ENCODE assay signal across 20 mouse cellular contexts in the genomic region with DNA sequence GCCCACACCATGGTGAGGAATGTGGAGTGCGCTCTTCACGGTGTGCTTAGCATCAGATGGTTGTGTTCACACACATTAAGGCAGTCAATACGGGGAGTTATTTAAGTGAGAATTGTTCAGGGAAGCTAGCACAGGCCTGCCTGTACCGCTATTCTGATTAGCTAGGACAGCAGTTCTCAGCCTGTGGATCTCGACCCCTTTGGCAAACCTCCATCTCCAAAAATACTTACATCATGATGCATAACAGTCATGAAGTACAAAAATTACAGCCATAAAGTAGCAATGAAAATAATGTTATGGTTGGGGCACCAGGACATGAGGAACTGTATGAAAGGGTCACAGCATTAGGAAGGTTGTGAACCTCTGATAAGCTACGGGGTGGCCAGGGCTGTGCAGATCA. TPM values are rescaled to one million over a fixed set of nuclear protein-coding genes. Genes with fewer than 3 reads are reported as not detected.
DNase-seq lines count a peak whose midpoint lies in the region; ATAC-seq and TF ChIP-seq lines count a peak whose summit lies in the region.
"Had no signal": no experiment of that assay in that cellular context is flagged by ENCODE, and none has a peak within 500 bp of the region (broad histone marks: within the 10 kb centered on the region; RNA-seq: fewer than 3 reads in every experiment).

No protein-coding gene starts in this region.

- H3K27me3 ChIP-seq in embryonic facial prominence, embryonic 14.5 days (replicated peaks; ENCODE audit: control insufficient read depth, insufficient read depth, low read length), result no peaks in the 10 kb centered on the region
- no peaks in the 10 kb centered on the region for H3K27me3 ChIP-seq in embryonic facial prominence, embryonic 10.5 days (replicated peaks; ENCODE audit: low read depth, poor library complexity, severe bottlenecking)
- H3K27me3 ChIP-seq in heart, embryonic 16.5 days (ENCODE audit: control insufficient read depth, insufficient read depth, low read length), result no peaks in the 10 kb centered on the region
- no peaks in the 10 kb centered on the region for H3K27me3 ChIP-seq in lung, embryonic 15.5 days
- H3K27me3 ChIP-seq: forebrain, embryonic 13.5 days; hindbrain, embryonic 15.5 days; Patski had no signal

- no peak overlapping the region for H3K9ac ChIP-seq in embryonic facial prominence, embryonic 14.5 days (ENCODE audit: low read depth, low read length)
- H3K9ac ChIP-seq in heart, embryonic 16.5 days (ENCODE audit: low read length), result no peak overlapping the region
- no peak overlapping the region for H3K9ac ChIP-seq in lung, embryonic 15.5 days
- H3K9ac ChIP-seq: embryonic facial prominence, embryonic 13.5 days; forebrain, embryonic 13.5 days; forebrain, postnatal 0 days; hindbrain, embryonic 15.5 days had no signal

- no peaks in the 10 kb centered on the region for H3K4me1 ChIP-seq in embryonic facial prominence, embryonic 14.5 days (ENCODE audit: control insufficient read depth, insufficient read depth, low read length)
- H3K4me1 ChIP-seq in embryonic facial prominence, embryonic 10.5 days, result no peaks in the 10 kb centered on the region
- H3K4me1 ChIP-seq in heart, embryonic 16.5 days (ENCODE audit: control insufficient read depth, insufficient read depth, low read length), result peaks cover 18% of the 10 kb centered on the region
- H3K4me1 ChIP-seq in lung, embryonic 15.5 days, result peaks cover 7% of the 10 kb centered on the region; the same call in 1 of the 2 replicates
- no peaks in the 10 kb centered on the region for H3K4me1 ChIP-seq in lung, adult 2 months (ENCODE audit: control insufficient read depth, insufficient read depth, low read length)
- H3K4me1 ChIP-seq: forebrain, embryonic 13.5 days; hindbrain, embryonic 15.5 days had no signal

- H3K4me2 ChIP-seq in embryonic facial prominence, embryonic 14.5 days (ENCODE audit: low read depth, low read length), result no peak overlapping the region
- H3K4me2 ChIP-seq in heart, embryonic 16.5 days (ENCODE audit: low read depth, low read length), result no peak overlapping the region
- no peak overlapping the region for H3K4me2 ChIP-seq in lung, embryonic 15.5 days
- H3K4me2 ChIP-seq: embryonic facial prominence, embryonic 13.5 days; forebrain, embryonic 13.5 days; hindbrain, embryonic 15.5 days had no signal

- intact Hi-C loops in left cerebral cortex, postnatal 36 days (cut with DNase I), result no loop called here

- 77% methylated on average over 6 of the region's 6 CpGs for WGBS in embryonic facial prominence, embryonic 14.5 days
- WGBS in embryonic facial prominence, embryonic 10.5 days, result 91% methylated on average over 6 of the region's 6 CpGs
- WGBS in heart, embryonic 16.5 days, result 50% methylated on average over 6 of the region's 6 CpGs
- WGBS in lung, embryonic 15.5 days, result 64% methylated on average over 6 of the region's 6 CpGs
- 71% methylated on average over 6 of the region's 6 CpGs for WGBS in lung, adult 2 months

- no peak for TF ChIP-seq CTCF in lung, adult 2 months (IDR thresholded peaks at IDR 0.05; ENCODE audit: insufficient read depth, low read length)

- H3K9me3 ChIP-seq in embryonic facial prominence, embryonic 14.5 days (ENCODE audit: control insufficient read depth, low read length), result no peaks in the 10 kb centered on the region
- H3K9me3 ChIP-seq in embryonic facial prominence, embryonic 10.5 days, result no peaks in the 10 kb centered on the region
- H3K9me3 ChIP-seq in heart, embryonic 16.5 days (replicated peaks; ENCODE audit: control insufficient read depth, low read length), result no peaks in the 10 kb centered on the region; the same call in 1 of the 2 replicates
- H3K9me3 ChIP-seq in lung, embryonic 15.5 days, result no peaks in the 10 kb centered on the region
- H3K9me3 ChIP-seq: embryonic facial prominence, embryonic 13.5 days; forebrain, embryonic 13.5 days; hindbrain, embryonic 15.5 days had no signal

- DNase-seq in embryonic facial prominence, embryonic 14.5 days (ENCODE audit: low spot score), result peak; percentile 30
- DNase-seq in embryonic facial prominence, embryonic 10.5 days (ENCODE audit: low spot score), result no peak
- DNase-seq in heart, adult 18-20 months, result no peak
- no peak for DNase-seq in lung, adult 2 months
- DNase-seq in left cerebral cortex, postnatal 36 days (ENCODE audit: low spot score in 2 of 2), result no peak
- DNase-seq: adrenal gland, postnatal 14 days; cerebellum, adult 11-12 months; cerebellum, adult 9-10 months; cerebellum, postnatal 25 days; forebrain, postnatal 0 days; gastrocnemius, postnatal 14 days had no signal

- no peak overlapping the region for H3K4me3 ChIP-seq in embryonic facial prominence, embryonic 14.5 days (ENCODE audit: low read depth, low read length)
- H3K4me3 ChIP-seq in embryonic facial prominence, embryonic 10.5 days, result no peak overlapping the region
- H3K4me3 ChIP-seq in heart, embryonic 16.5 days (ENCODE audit: low read length), result no peak overlapping the region
- no peak overlapping the region for H3K4me3 ChIP-seq in lung, embryonic 15.5 days
- H3K4me3 ChIP-seq in lung, adult 2 months (replicated peaks; ENCODE audit: extremely low read depth, low read depth, low read length), result no peak overlapping the region
- H3K4me3 ChIP-seq: embryonic facial prominence, embryonic 13.5 days; forebrain, embryonic 13.5 days; hindbrain, embryonic 15.5 days had no signal

- no peak overlapping the region for H3K27ac ChIP-seq in embryonic facial prominence, embryonic 14.5 days (replicated peaks; ENCODE audit: low read depth, low read length)
- no peak overlapping the region for H3K27ac ChIP-seq in embryonic facial prominence, embryonic 10.5 days (replicated peaks)
- H3K27ac ChIP-seq in heart, embryonic 16.5 days (ENCODE audit: low read length), result peak overlapping the region; percentile 79
- no peak overlapping the region for H3K27ac ChIP-seq in lung, embryonic 15.5 days
- H3K27ac ChIP-seq: embryonic facial prominence, embryonic 13.5 days; forebrain, embryonic 13.5 days; hindbrain, embryonic 15.5 days had no signal

- H3K36me3 ChIP-seq in embryonic facial prominence, embryonic 14.5 days (ENCODE audit: control insufficient read depth, insufficient read depth, low read length), result no peaks in the 10 kb centered on the region
- H3K36me3 ChIP-seq in embryonic facial prominence, embryonic 10.5 days (replicated peaks), result no peaks in the 10 kb centered on the region
- no peaks in the 10 kb centered on the region for H3K36me3 ChIP-seq in heart, embryonic 16.5 days (ENCODE audit: control insufficient read depth, insufficient read depth)
- no peaks in the 10 kb centered on the region for H3K36me3 ChIP-seq in lung, embryonic 15.5 days
- H3K36me3 ChIP-seq: embryonic facial prominence, embryonic 13.5 days; hindbrain, embryonic 15.5 days had no signal

- ATAC-seq in embryonic facial prominence, embryonic 14.5 days (ENCODE audit: low read depth), result no peak
- ATAC-seq in heart, embryonic 16.5 days (replicated peaks; ENCODE audit: extremely low read depth, insufficient read depth, low FRiP score), result no peak
- 0 out of 2 replicates have a peak, but pooled peaks have one; percentile 7 for ATAC-seq in lung, embryonic 15.5 days (ENCODE audit: borderline replicate concordance, extremely low read depth, low FRiP score, low TSS enrichment)
- ATAC-seq: activated CD4-positive, CD25-positive, alpha-beta regulatory T cell, adult 4 months; forebrain, embryonic 13.5 days; forebrain, postnatal 0 days; intestine, embryonic 16.5 days; Patski had no signal

- TF ChIP-seq POLR2A in lung, adult 2 months (IDR thresholded peaks at IDR 0.05; ENCODE audit: borderline replicate concordance, extremely low read depth, low read depth, low read length), result no peak

RNA-seq across cellular contexts. Expression of a gene that starts 25.2 kb away (rescaled TPM):
- polyA plus RNA-seq in embryonic facial prominence, embryonic 14.5 days (2014; fragmentation: Nextera tagmentation; extraction: Ambion mirVana), result 2.2 and 2.8 TPM in 2 replicates
- polyA plus RNA-seq in embryonic facial prominence, embryonic 10.5 days (2016; fragmentation: Nextera tagmentation; extraction: Ambion mirVana), result 1.7 and 1.8 TPM in 2 replicates
- 5.6 and 7.7 TPM in 2 replicates for polyA plus RNA-seq in heart, embryonic 16.5 days (2015; fragmentation: Nextera tagmentation; extraction: Ambion mirVana)
- total RNA-seq in heart, adult 18-20 months (2021), result 1 to 10 TPM; 3.8 to 4.0 TPM
- 6.3 and 7.3 TPM in 2 replicates for polyA plus RNA-seq in lung, embryonic 15.5 days (2015; fragmentation: Nextera tagmentation; extraction: Ambion mirVana)
- polyA plus RNA-seq in lung, adult 2 months (2012; rRNA removed), result 12.3 and 13.3 TPM in 2 replicates
- total RNA-seq in left cerebral cortex, postnatal 36 days (2021), result 1 to 10 TPM; 2.9 to 3.8 TPM
- polyA plus RNA-seq: activated CD4-positive, CD25-positive, alpha-beta regulatory T cell, adult 4 months; C2C12 had no signal

RNA-seq across cellular contexts. Expression of a gene that starts 45.7 kb away (rescaled TPM):
- polyA plus RNA-seq in embryonic facial prominence, embryonic 14.5 days (2014; fragmentation: Nextera tagmentation; extraction: Ambion mirVana), result 0.48 and 1.1 TPM in 2 replicates
- 0.69 and 1.3 TPM in 2 replicates for polyA plus RNA-seq in embryonic facial prominence, embryonic 10.5 days (2016; fragmentation: Nextera tagmentation; extraction: Ambion mirVana)
- 1.3 and 2.5 TPM in 2 replicates for polyA plus RNA-seq in heart, embryonic 16.5 days (2015; fragmentation: Nextera tagmentation; extraction: Ambion mirVana)
- 1 to 10 TPM; 1.1 to 1.9 TPM for total RNA-seq in heart, adult 18-20 months (2021)
- 0.18 and 0.71 TPM in 2 replicates for polyA plus RNA-seq in lung, embryonic 15.5 days (2015; fragmentation: Nextera tagmentation; extraction: Ambion mirVana)
- polyA plus RNA-seq in lung, adult 2 months (2012; rRNA removed), result 10.8 and 11.7 TPM in 2 replicates
- total RNA-seq in left cerebral cortex, postnatal 36 days (2021), result 1 to 10 TPM; 3.0 to 3.3 TPM
